Mouse (Mus musculus) embryo, embryonic 11 days (tissue): ENCODE measurements at regions not wholly inside any gene's neighbourhood (a gene's known extent, or its start where the extent isn't known, plus 50 kb on each side); places are given as distances from the start of the nearest gene placed in this dataset.
"Not testable (repeated sequence)": the region's sequence is repeated elsewhere in the genome, so short reads cannot be mapped to it uniquely, and the experiment has no call there.

Experiments
- DNase-seq: peaks from one replicate; pipeline ENCODE4 v3.0.0-alpha.2; 2015

DNA sequence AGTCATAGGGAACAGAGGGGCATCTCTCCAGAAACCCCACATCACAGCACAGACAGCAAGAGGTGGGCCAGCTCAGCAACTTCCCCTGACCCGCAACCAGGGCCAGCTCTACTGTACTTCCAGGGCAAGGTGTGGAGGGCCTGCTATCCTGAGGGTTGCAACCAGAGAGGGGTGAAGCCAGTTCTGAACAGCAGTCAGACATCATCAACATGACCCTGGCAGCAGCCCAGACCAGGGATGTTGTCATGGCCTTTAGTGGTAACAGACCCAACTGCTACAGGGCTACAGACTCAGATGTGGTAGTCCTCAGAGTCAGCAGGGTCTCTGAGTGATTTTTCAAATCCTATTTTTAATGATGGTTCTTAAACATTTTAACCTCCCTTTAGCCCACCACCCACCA is 104.0 kb upstream of the Arid1b start:
- DNase-seq, result no peak

DNA sequence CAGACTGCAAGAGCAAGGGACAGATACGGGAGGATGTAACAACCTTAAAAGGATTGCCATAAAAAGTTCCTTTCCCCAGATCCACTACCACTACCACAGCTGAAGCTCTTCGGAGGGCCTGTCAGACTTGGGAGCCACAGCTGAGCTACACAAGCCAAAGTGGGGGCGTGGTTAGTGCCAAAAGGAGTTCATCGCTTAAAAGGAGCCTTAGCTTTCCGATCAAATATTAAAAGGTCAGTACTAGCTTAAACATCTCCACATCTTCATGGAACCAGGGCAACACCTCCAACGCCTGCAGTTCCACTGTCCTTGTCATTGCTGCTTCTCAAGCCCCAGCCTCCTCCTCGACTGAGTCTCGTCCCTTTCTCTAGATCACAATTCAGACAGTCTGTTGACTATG is 102.6 kb upstream of the Arid1b start:
- DNase-seq, result no peak

DNA sequence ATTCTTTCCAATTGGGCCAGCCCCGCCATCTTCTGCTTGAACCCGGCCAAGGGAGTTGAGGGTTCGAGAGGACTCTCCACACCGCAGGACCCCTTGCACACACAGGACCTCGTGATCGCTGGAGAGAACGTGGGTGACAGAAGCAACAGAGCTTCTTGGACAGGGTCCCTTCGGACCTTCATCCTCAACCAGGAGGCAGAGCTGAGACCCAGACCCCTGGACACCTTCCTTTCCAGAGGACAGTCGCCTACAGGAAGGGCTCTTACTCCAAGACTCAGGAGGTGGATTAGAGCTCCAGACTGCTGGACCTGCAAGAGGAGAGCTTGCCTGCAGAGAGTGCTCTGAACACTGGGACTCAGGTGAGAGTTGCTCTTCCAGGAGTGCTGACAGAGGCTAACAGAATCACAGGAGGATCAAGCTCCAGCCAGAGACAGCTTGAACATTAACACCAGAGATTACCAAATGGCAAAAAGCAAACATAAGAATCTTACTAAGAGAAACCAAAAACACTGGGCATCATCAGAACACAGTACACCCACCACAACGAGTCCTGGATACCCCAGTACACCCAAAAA is 99.3 kb upstream of the Arid1b start:
- not testable (repeated sequence) for DNase-seq

DNA sequence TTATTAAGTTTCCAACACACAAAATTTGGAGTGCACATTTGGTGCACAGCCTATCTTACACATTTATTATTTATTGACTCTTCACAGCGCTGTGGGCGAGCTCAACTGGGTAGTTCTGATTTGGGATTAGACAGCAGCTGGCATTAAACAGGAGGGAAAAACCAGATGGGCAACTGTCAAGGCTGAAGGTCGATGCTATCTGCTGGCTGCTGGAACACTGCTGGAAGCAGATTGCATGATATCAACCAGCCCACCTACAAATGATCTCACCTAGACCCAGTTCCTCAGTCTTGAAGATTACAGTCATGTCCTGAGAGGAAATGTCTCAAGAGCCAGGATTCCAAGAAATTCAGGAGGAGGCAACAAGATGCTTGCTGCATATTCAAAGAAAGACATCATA is 91.0 kb upstream of the Arid1b start:
- no peak for DNase-seq

DNA sequence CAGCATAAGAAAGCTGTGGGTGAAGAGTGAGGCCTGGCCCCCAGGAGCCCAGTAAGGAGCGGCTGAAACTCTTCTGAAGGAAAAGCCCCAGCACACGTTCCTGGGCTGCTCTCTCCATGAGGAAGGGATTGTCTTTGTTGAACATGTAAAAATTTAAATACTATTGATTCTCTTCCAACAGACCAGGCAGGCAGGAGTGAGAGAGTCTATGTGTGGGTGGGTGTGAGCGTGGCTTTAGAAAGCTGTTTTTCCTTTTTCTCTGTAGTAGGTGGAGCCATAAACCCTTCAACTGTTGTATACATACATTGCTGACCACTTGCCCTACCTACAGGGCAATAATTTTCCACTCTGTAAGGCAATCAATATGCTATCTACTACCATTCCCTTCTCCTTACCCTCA is 87.6 kb upstream of the Arid1b start:
- DNase-seq, result peak; percentile 11

DNA sequence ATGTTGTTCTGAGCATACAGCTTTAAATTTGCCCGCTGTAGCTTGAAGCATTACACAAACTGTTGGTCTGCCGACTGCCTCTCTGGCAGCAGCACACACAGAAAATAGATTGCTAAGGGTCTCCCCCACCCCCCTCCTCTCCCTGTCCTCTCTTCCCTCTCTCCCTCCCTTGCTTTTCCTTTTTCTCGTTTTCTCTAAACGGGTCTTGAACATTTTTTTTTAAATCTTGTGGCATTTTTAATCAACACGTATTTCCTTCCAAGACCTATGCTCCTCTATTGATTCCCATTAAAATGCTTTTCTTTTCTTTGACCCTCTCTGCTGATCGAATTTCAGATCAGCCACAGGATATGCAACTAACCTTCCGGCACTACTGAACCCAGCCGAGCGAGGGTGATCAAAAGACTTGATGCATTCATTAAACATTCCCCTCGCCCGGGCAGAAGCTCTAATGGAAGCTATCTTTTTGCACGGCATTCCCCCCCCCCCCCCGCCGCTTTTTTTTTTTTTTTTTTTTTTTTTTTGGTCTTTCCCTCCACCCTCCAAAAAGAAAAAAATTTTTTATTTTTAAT is 86.9 kb upstream of the Arid1b start:
- peak; percentile 90 for DNase-seq

DNA sequence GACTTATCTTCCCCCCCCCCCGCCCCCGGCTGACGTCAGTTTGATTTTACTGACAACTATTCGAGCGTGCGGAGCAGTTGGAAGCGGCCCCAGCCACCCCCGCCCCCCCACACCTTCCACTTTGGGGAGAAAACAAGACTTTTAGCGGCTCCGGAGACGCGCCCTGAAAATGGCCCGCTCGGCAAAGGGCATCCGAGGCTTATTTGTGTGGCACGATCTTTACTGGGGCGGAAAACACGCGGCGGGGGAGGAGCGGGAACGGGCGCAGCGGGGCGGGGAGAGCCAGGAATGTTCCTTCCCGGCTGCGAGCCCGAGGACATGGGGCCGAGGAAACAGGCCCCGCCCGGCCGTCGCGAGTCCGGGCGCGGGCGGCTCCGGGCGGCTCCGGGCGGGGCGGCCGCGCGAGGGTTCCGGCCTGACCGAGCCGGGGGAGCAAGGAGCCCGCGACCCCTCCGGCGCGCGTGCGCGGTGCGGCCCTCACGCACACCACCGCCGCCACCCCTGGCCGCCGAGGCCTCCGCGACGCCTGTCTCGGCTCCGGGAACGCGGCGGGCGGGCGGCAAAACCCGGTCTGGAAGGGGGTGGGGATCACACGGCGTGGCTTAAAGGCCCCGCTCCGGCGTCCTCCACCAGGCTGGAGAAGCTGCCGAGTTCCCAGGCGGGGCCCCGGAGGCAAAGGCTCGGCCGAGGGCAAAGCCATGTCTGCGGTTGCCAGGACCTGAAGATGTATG is 86.1 kb upstream of the Arid1b start:
- peak; percentile 96 for DNase-seq

DNA sequence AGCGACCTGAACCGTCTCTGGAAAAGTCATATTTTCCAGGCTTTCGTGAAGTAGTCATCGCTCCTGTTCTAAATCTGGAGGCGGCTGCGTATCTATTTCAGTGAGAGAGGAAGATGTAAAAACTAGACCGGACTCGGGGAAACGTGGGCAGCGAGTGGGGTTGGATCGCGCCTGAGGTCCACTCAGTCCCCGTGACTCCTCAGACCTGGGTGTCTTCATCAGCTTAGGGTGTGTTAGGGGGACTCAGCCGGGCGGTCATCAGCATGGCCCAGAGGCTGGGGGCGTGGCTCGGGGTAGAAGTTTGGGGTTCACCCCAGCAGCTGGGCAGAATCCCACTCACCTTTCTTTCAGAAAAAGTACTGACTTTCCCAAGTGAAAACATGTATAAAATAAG is 85.6 kb upstream of the Arid1b start:
- no peak for DNase-seq

DNA sequence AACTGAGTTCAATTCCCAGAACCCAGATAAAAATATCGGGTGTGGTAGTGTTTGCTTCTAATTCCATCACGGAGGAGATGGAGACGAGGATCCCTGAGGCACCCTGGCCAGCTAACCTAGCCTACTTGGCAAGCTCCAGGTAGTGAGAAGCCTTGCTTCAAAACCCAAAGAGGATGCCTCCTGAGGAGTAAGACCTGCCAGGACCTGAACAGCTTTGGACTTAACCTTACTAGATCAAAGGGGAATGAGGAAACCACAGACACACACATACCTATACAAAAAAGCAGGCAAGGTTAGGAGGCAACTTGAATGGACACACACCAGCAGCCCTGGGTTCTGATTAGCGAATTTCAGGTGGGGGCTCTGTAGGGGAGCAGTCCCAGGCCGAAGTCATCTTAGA is 84.0 kb upstream of the Arid1b start:
- no peak for DNase-seq

DNA sequence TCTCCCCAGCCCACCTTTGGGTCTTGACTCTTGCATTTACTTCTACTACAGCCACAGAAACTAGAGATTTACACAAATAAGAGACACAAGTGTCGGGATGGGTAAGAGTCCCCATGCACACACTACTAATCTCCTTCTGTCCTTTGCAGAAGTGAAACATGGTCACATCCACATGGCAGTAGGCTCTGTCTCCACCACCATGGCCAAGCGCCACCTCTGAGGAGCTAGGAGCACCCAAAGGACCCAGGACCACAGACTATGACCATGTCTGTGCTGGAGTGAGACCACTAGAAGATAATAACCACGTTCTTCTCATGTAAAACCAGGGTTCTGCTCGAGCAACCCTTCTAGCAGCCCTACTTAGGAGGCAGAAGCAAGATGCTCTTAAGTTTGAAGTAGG is 81.1 kb upstream of the Arid1b start:
- DNase-seq, result no peak

DNA sequence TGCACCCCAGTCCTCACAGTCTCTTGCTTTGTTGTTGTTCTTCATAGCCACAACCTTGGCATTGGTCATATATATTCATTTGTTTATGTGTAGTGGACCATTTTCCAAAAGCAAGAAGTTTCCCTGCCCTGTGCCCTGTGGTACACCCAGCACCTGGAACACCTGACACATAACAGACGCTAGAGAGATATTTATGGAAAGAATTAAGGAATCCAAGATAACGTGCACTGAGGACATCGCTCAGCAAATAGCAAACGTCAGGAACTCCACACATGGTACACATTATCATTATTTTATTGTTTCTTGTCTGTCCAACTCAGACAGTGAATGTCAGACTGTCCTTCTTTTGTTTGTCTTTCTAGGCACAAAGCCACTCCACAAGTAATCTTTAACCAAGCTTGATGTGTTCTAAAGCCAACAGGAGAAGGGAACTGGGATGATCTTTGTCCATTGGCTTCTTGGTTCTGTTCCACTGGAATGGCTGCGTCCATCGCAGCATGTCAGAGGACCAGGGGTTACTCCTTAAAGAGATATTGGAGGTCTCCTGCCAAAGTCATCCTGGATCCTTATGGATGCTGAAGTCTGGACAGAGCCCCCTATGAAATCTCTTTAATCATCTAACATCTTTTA is 74.2 kb upstream of the Arid1b start:
- no peak for DNase-seq

DNA sequence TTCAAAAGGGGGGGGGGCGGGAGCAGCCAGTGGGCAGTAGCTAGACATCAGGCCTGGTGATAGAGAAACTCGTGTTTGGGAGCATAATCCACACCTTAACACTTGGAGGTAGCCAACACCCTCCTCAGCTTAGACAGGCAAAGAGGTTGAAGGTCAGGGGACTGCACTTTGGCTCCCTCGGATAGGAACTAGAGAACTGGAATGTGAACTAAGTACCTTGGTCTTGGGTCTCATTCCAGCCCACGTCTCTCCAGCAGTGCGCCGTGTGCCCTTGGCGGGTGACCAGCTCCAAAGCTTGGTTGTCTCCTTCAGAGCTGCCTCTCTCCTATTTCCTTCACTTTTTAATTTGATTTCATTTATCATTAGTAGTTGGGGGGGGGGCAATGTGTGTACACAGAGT is 73.0 kb upstream of the Arid1b start:
- DNase-seq, result no peak

DNA sequence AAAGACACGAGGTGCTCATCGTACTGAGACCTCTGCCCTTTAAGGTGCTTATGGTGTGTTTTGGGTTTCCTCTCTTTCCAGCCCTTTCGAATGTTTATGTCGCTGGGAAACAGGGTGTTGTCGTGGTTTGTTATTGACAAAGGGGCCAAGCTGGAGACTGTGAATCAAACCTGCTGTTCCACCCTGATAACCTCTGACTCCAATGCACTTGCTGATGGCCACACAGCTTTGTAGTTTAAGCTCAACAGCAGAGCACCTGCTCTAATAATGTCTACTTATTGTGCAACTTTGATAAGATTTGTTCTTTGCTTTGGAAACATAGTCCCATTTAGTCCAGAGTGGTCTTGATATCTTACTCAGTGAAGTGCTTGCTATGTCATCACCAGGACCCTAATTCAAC is 65.5 kb upstream of the Arid1b start:
- no peak for DNase-seq

DNA sequence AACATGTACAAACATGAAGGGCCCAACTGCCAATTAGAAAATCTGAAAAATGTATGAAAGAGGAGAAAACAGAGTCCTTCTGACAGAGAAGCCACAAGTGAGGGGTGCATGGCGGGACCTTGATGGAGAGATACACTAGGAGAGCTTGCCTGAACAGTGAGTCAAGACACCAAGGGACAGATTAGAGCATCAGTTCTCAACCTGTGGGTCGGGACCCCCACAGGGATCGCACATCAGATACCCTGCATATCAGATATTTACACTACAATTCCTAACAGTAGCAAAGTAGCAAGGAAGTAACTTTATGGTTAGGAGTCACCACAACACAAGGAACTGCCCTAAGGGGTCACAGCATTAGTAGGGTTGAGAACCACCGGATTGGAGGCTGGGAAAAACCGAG is 58.9 kb upstream of the Arid1b start:
- DNase-seq, result no peak

DNA sequence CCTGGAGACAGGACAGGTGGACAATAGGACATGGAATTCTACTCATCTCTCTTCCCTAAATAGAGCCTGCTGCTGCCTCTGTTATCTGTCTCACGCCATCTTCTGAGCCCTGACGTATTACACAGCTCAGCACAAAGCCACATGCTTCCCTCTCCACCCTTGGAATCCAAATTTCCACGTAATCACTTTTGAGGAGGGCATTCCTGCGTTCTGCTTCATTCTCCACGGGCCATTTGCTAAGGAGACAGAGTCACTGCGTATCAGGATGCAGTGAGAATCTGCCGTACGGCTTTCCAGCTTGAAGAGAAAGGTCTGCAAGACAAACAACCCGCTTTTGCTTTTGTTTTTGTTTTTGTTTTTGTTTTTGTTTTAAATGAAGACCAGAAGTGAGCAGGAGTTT is 53.5 kb upstream of the Arid1b start:
- peak; percentile 10 for DNase-seq

DNA sequence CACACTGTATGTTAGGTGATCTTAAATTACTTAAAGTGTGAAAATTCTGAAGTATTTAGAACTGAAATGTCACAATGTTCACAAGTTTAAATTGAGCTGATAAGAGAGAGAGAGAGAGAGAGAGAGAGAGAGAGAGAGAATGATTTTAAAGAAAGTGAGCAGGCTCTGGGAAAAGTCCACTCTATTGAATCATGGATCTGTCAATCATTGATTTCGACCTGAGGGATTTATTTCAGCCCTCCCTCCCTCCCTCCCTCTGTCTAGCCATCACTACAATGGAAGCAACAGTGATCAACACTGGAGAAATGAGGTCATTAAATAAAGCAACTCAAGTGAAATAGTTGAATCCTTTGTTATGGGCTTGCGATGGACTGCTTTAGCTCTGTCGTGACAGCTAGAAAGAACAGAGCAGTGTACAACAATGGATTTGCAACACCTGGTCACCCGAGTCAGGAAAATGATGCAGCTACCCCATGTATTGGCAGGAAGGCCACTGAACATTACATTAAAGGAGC is 52.8 kb upstream of the Arid1b start:
- DNase-seq, result no peak

DNA sequence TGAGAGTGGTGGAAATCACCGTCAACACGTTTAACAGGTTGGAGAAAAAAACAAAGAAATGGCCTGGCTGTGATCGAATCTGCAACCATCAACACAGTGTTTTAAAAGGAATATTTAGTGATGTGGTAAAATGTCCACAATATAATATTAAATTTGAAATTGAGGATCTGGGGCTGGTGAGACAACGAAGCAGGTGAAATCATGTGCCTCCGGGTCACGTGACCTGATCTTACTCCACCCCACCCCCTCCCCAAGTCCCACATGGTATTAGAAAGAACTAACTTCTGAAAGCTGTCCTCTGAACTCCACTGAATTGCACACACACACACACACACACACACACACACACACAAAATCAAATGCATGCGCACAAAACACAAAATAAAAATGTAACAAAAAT is 51.3 kb upstream of the Arid1b start:
- no peak for DNase-seq
